Mouse (Mus musculus) skeletal muscle tissue, adult 2 months (tissue): ENCODE data around the gene Acp4.
"Not testable (repeated sequence)": the region's sequence is repeated elsewhere in the genome, so short reads cannot be mapped to it uniquely, and the experiment has no call there.

Experiments
- DNase-seq: peaks from one replicate; pipeline ENCODE4 v3.0.0-alpha.2; 2012; ENCODE audit warnings: low read depth, low spot score

Gene Acp4

GRCm38 (mm10) chr7:44262791-44263643, 5.8 kb upstream of the Acp4 start:
- DNase-seq, result peak; percentile 83

DNA sequence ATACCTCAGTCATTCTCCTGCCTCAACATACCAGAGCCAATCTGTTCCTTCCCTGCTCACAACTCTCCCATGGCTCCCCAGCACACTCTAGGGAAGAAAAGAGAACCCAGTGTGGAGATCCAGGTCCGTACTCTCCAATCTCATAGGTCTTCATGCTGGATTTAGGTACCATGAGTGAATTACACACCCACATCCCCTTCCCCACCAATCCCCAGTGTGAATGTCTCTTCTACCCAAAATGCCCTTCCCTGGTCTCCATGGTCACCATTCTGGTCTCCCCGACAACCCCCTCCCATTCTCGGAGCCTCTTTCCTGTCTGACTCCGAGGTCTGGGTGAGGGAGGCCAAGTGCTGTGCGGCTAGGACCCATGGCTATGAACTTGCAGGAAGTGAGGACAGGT, 4.0 kb upstream of the Acp4 start, which contains the start of gene Gm15517:
Gene Gm15517 (plus strand): TSS at position 301 of the 400 bp plus-strand sequence.
- no peak for DNase-seq

GRCm38 (mm10) chr7:44260410-44260809, 3.2 kb upstream of the Acp4 start:
- no peak for DNase-seq

GRCm38 (mm10) chr7:44254930-44255329, 2.2 kb downstream of the Acp4 start:
- no peak for DNase-seq

GRCm38 (mm10) chr7:44253023-44253616, 4.1 kb downstream of the Acp4 start:
- no peak for DNase-seq

GRCm38 (mm10) chr7:44250732-44251275, 6.4 kb downstream of the Acp4 start:
- DNase-seq, result not testable (repeated sequence)

DNA sequence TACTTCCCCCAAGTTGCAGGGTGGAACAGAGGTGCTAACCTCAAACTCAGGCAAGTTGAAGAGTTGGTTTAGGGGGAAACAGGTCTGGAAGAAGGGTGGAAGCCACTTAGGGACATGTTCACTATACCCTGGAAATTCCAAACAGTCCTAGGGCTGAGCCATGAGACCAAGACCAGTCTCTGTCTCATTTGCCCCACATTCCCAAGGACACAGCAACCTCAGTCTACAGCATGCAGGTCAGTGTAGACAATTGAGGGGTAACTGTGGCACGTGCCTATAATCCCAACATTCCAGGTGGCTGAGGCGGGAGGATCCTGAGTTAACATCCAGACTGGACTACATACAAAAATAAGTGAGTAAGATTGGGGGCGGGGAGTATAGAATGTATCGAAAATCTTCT, 7.9 kb downstream of the Acp4 start:
- DNase-seq, result no peak

DNA sequence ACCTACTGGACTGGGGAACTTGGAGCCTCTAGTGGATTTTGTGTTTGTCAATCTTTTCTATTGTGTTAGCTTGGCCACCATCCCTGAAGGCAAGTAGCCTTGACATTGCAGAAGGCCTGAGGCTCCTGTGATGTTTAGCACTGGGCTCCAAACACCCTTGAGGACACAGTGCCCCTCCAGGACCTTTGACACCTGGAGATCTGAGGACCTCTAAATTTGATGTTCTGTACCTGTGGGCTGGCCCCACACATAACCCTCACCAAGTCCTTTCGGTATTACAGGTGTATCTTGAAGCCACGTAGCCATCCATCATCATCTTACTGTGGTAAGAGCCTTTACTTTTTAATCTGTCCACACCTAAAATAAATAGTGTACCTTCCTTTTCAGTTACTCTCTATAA, 9.2 kb downstream of the Acp4 start:
- DNase-seq, result no peak

DNA sequence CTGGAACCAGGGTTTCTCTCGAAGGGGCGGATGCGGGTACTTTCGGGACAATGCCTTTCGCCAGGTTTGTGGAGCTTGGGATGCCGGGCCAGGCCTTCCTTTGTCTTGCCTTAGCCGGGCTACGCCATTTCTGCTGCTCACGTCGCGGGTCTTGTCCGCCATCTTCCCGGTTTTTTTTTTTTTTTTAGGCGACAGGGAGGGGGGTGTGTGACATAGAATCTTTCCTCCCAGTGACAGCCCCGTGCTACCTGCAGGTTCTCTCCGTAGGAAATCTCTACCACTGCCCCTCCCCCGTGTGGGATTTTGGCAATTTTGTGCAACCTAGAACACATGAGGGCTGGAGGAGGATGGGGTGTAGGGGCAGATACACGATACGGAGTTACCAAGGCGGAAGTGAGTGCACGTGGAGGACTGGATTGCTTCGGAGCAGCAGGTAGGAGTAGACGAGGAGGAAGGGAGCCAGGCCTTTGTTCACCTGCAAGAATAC, 10.2 kb downstream of the Acp4 start:
- DNase-seq, result peak; percentile 29

DNA sequence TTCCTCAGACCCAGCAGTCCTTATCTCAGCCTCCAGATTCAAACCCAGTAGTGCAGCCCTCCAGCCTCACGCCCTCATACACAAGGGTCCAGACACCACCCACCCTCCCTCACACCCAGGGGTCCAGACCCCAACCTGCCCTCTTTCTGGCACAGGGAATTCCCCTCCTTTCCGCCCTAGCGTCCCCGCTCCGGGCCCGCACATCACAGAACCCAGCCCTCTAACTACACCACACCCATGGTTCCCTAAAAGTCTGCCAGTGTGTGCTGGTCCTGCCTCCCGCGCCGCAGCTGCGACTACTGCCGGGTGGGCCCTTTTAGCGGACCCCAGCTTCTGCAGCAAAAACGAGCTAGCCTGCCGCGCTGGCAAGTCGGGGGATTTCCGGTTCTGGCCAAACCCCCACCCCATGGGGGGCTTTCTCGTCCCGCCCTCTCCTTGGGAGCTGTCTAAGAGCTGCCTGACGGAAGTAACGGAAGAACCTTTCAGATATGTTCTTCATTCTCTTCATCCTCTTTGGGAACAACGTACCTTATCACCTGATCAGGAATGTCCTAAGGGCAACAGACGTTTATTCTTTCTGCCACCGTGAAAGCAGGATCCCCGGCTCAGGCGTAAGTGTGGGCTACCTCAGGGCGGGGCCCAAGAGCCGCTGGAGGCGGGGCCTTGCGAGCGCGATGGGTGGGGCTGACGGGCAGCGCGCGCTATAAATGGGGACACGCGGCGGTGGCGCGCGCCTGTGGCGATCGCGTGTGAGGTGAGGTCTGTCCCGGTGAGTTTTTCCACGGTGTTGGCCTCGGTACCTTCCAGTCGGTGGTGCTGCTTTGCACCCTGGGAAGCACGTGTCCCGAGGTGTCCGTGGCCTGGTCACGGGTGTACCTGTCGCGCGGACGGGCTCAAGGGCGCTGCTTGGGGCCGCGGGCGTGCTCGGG, 10.9 kb downstream of the Acp4 start, which contains the start of the genes 1700028J19Rik and 2410002F23Rik:
Gene 1700028J19Rik (minus strand): TSS at position 641 of the 929 bp plus-strand sequence.
Gene 2410002F23Rik (plus strand): TSS at position 668 of the 929 bp plus-strand sequence.
- peak; percentile 86 for DNase-seq

GRCm38 (mm10) chr7:44244080-44244479, 13.1 kb downstream of the Acp4 start:
- DNase-seq, result no peak

- DNase-seq, result no peak
Observed at GRCm38 (mm10) chr7:44241163-44241562, 16.0 kb downstream of the Acp4 start.

- DNase-seq, result no peak
Observed at GRCm38 (mm10) chr7:44240712-44241111, 16.5 kb downstream of the Acp4 start.

- no peak for DNase-seq
Observed at GRCm38 (mm10) chr7:44239913-44240312, 17.3 kb downstream of the Acp4 start.

DNA sequence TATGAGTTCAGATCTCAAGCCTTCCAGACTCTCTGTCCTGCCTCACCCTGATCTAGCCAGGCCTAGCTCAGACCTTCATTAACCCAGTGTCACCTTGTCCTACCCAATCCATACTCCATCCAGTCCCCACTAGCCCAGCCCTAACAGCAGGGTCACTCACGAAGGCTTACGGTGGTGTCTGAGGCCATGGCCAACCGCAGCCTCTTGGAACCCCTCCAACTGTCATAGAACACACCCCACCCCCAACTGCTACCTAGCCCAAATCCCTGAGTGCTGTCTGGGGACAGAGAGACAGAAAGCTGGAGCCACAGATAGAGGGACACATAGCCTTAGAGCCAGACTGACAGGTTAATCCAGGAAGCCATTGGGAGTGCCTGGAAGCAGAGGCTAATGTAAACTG, 21.3 kb downstream of the Acp4 start, which contains the start of gene Gm36864:
Gene Gm36864 (plus strand): TSS at position 269 of the 400 bp plus-strand sequence.
- no peak for DNase-seq

GRCm38 (mm10) chr7:44225076-44225475, 32.1 kb downstream of the Acp4 start, which contains the start of gene Klk1:
Klk1 (plus strand) TSS chr7:44225360.
- DNase-seq, result no peak

DNA sequence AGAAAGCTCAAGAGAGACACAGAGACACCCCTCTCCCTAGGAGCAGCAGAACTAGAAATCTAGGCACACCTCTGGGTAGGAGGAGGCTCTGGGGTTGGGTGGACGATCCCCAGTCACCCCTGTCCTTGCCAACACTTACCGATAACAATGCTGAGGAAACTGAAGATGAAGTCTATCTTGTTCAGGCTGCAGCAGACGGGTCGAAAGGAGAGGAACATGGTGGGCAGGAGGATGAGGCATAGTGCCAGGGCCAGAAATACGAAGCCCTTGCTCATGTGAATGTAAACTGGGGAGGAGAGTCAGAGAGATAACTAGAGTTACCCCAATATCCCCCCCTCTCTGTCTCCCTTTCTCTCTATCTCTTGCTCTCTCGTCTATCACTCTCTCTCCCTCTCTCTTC, 34.8 kb downstream of the Acp4 start:
- not testable (repeated sequence) for DNase-seq

DNA sequence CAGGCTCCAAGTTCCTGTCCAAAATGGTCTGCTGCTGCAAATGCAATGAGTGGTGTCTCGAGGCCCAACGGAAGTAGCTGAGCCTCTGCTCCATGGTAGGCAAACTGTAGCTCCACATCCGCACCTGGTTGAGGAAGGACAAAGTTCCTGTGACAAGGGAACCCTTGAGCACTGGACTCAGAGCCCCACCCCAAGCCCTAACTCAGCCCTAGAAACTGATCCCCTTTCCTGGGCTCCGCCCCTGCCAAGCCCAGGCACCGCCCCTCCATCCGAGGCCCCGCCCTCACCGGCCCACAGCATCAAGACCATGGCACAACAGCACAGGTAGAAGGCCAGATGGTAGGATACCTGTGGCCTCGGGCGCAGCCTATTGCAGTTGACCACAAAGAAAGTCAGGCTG, 35.6 kb downstream of the Acp4 start:
- not testable (repeated sequence) for DNase-seq

DNA sequence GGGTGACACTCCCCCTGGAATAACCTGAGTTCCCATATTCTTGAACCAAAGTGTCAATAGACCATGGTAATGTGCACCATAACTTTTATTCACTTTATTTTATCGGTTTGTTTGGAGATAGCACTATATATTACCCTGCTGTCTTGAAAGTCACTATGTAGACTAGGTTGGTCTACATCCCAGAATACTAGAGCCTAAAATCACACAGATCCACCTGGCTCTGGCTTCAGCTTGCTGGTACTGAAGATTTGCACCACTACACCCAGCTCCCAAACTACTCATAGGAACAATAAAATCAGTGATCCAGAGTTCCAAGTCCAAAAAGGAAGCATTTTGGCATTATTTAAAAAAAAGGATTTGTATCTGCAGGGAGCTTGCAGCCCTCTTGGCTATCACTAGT, 41.5 kb downstream of the Acp4 start, which contains the start of gene Klk1b5:
Gene Klk1b5 (plus strand): TSS at position 301 of the 400 bp plus-strand sequence.
- DNase-seq, result no peak

- DNase-seq, result no peak
Observed at GRCm38 (mm10) chr7:44208307-44208706, 48.9 kb downstream of the Acp4 start.

GRCm38 (mm10) chr7:44207135-44207534, 50.0 kb downstream of the Acp4 start, which contains the start of gene Klk1b4:
Klk1b4 (plus strand) TSS chr7:44207435.
- DNase-seq, result not testable (repeated sequence)
